Mouse (Mus musculus): ENCODE measurements around the gene Scgb1b18. TPM values are rescaled to one million over a fixed set of nuclear protein-coding genes. Genes with fewer than 3 reads are reported as not detected.

The Scgb1b18 gene
- polyA plus RNA-seq (2015; fragmentation: Nextera tagmentation; extraction: Ambion mirVana): not detected in 2 replicates

DNA sequence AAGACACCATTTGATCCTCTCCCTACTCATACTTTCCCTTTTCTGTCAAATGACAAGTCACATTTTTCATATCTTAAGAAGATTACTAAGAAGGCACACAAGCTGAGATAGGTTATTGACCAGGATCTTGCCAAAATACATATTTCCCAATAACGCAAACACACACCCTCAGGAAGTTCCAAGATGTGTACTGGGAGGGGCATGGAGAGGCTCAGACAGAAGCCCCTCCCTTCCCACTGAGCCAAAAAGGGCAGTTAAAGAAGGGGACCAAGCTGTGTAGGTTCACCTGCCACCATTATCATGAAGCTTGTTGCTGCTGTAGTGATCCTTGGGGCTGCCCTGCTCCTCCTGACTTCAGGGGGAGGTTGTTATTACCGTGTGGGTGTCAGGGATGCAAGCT lies at the start of gene Scgb1b18:
Gene Scgb1b18 (plus strand): TSS at position 301 of the 400 bp plus-strand sequence.

DNA sequence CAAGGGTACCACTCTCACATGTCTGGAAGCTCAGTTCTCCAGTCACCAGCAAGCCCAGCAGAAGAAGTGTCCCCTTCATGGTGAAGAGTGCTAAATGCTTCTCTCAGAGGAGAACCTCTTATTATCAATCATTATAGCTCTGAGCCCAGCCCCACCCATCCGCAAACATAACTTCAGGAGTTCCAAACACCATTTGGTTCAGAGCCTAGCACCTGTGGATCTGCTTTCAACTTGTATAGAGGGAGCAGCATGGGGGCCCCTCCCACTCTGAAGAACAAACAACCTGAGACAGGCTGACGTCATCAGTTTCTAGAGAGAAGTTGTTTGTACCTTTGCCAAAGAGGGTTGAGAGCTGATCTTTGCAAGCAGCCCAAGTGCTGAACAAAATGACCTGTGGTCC lies 11.6 kb upstream of the Scgb1b18 start, which contains the start of gene Scgb2b18:
Gene Scgb2b18 (minus strand): TSS at position 101 of the 400 bp plus-strand sequence.

Other genes starting within 250 kb of the Scgb1b18 start
- gene Scgb2b17, start 129.0 kb upstream of the Scgb1b18 start, polyA plus RNA-seq (2015; fragmentation: Nextera tagmentation; extraction: Ambion mirVana): not detected in 2 replicates
- gene Scgb1b17, start 122.1 kb upstream of the Scgb1b18 start, polyA plus RNA-seq (2015; fragmentation: Nextera tagmentation; extraction: Ambion mirVana): not detected in 2 replicates
- gene Scgb2b18, start 11.7 kb upstream of the Scgb1b18 start, polyA plus RNA-seq (2015; fragmentation: Nextera tagmentation; extraction: Ambion mirVana): not detected in 2 replicates
- gene Scgb2b19, start 94.8 kb downstream of the Scgb1b18 start, polyA plus RNA-seq (2015; fragmentation: Nextera tagmentation; extraction: Ambion mirVana): not detected in 2 replicates
- gene Scgb1b19, start 101.7 kb downstream of the Scgb1b18 start, polyA plus RNA-seq (2015; fragmentation: Nextera tagmentation; extraction: Ambion mirVana): not detected in 2 replicates
- gene Scgb2b20, start 180.8 kb downstream of the Scgb1b18 start, polyA plus RNA-seq (2015; fragmentation: Nextera tagmentation; extraction: Ambion mirVana): not detected in 2 replicates
- not detected in 2 replicates for gene Scgb1b20, start 187.7 kb downstream of the Scgb1b18 start, polyA plus RNA-seq (2015; fragmentation: Nextera tagmentation; extraction: Ambion mirVana)